Mouse (Mus musculus): Measurements from ENCODE around the gene Zfp141.
A peak's percentile ranks its signal among the peaks of the same experiment; 100 is the strongest.

Zfp141 gene

GRCm38 (mm10) chr7:42505588-42505987 is at the start of gene Zfp141:
Zfp141 (minus strand) TSS chr7:42505740.
- DNase-seq (ENCODE audit: low read depth): peak; percentile 66

DNA sequence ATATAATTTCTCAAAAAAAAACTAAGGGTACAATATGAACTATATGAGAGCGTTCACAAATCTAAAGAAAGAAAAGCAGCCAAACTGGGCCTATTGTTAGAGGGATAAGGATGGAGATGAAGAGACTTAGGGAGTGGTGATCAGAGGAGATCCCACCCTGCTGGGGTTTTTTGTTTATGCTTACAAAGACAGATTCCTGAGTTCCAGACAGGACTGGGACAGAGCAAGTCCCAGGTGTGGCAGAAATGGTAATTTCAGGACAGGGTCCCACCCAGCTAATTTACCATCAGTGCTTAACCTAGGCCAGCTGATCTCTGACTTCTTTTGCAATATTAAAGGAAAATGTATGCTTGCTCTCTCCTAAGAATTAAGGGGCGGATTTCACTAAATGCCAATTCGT is 46.2 kb upstream of the Zfp141 start:
- no peak for DNase-seq (ENCODE audit: low read depth)

GRCm38 (mm10) chr7:42505186-42505585 is 354 bp downstream of the Zfp141 start:
- DNase-seq (ENCODE audit: low read depth): peak; percentile 9

DNA sequence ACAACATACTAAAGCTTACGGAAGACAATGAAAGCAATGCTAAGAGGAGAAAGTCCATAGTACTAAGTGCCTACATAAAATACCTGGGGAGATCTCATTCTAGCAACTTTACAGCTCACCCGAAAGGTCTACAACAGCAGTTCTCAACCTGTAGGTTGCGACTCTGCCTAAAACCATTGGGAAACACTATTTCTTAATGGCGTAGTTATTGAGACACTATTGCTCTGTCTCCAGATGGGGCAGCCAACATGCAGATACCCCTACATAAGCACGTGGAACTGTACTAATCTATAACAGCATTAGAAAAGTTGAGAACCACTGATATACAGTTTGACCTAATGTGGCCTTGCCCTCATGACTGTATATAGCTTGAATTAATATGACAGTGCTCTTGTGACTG is 7.3 kb downstream of the Zfp141 start:
- no peak for DNase-seq (ENCODE audit: low read depth)

- DNase-seq (ENCODE audit: low read depth): no peak
Observed at GRCm38 (mm10) chr7:42497356-42497755, 8.2 kb downstream of the Zfp141 start.

- no peak for DNase-seq (ENCODE audit: low read depth)
Observed at GRCm38 (mm10) chr7:42496202-42496601, 9.3 kb downstream of the Zfp141 start.

GRCm38 (mm10) chr7:42490859-42491258 is 14.7 kb downstream of the Zfp141 start:
- no peak for DNase-seq (ENCODE audit: low read depth)

- DNase-seq (ENCODE audit: low read depth): no peak
Observed at GRCm38 (mm10) chr7:42490358-42490757, 15.2 kb downstream of the Zfp141 start.

GRCm38 (mm10) chr7:42454640-42455039 is 50.9 kb downstream of the Zfp141 start:
- no peak for DNase-seq (ENCODE audit: low read depth)

GRCm38 (mm10) chr7:42450618-42451017 is 54.9 kb downstream of the Zfp141 start:
- DNase-seq (ENCODE audit: low read depth): peak; percentile 9

DNA sequence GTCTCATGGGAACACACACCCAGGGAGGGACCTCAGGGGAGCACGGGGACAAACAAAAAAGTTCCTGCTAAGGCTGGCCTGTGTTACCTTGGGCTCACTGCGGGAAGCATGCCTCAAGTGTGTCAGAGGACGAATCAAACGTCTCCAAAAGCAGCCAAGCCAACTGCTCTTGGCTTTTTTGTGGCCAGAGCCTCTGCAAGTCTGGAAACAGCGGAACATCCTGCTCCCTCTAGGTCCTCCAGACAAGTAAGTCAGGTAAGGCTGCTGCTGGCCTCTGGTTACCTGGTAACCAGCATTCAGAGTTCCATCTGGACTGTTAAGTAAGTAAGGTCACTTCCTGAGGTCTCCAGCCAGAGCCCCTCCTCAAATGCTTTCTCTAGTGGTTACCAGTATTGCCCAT is 57.7 kb downstream of the Zfp141 start, which contains the start of gene 4933421I07Rik:
Gene 4933421I07Rik (minus strand): TSS at position 271 of the 400 bp plus-strand sequence.
- no peak for DNase-seq (ENCODE audit: low read depth)

DNA sequence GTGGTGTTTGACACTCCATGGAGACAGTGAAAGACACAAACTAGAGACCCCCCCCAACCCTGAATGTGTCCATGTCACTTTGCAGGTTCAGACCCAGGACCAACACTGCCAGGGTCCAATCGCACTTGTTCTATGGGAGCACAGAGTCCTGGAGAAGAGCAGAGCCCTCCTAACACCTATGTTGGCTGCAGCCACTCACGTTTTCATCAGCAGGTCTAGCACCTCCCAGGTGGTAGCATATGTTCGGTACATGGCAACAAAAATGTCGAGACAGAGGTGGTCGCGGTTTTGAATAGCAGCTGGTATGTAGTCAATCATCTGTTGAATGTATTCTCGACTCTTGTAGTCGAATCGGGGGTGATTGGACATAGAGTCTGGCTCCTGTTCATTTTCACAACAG is 58.2 kb downstream of the Zfp141 start:
- DNase-seq (ENCODE audit: low read depth): no peak
